Mouse (Mus musculus) liver, embryonic 14.5 days (tissue): ENCODE data around the gene Dnajb5. TPM values are rescaled to one million over a fixed set of nuclear protein-coding genes. Genes with fewer than 3 reads are reported as not detected.

Source experiments
- ATAC-seq: fragments of 200-750 bp; cut with Nextera tagmentation; 2 replicates; pipeline ENCODE4 v1.8.0; 2017; ENCODE audit warnings: moderate number of reproducible peaks, mild to moderate bottlenecking, moderate library complexity; ENCODE audit not compliant: insufficient read depth
- DNase-seq, 3 experiments: peaks; one replicate each; pipeline ENCODE4 v3.0.0-alpha.2; 2012 to 2013; ENCODE audit warnings: low read depth in 3 of 3, low spot score in 3 of 3
- H3K27ac ChIP-seq: fragments of 300-500 bp; sonication (generic); 2 replicates; pipeline ENCODE4 v1.5.1; 2014; ENCODE audit warnings: moderate library complexity, mild to moderate bottlenecking, control low read depth, inconsistent platforms
- H3K27me3 ChIP-seq: fragments of 300-500 bp; sonication (generic); 2 replicates; pipeline ENCODE4 v1.6.1; 2014; ENCODE audit warnings: mild to moderate bottlenecking, low read length, moderate library complexity; ENCODE audit not compliant: control insufficient read depth, insufficient read depth
- H3K36me3 ChIP-seq: fragments of 300-500 bp; sonication (generic); replicated peaks from 2 replicates; pipeline ENCODE4 v1.6.1; 2014; ENCODE audit warnings: low read depth; ENCODE audit not compliant: control insufficient read depth, insufficient read depth
- H3K4me1 ChIP-seq, 2 experiments: fragments of 200-500 bp in 1 of 2; fragments of 300-500 bp in 1 of 2; sonication (generic) in 1 of 2; replicated peaks; 2 replicates each; pipeline ENCODE4 v1.6.1; 2012 to 2014; ENCODE audit warnings: antibody characterized with exemption in 1 of 2, inconsistent platforms in 1 of 2, low read length in 1 of 2; ENCODE audit not compliant: control insufficient read depth in 2 of 2, insufficient read depth in 2 of 2
- H3K4me2 ChIP-seq: fragments of 300-500 bp; sonication (generic); 2 replicates; pipeline ENCODE4 v1.6.1; 2014; ENCODE audit warnings: low read depth, mild to moderate bottlenecking, control low read depth, moderate library complexity
- H3K4me3 ChIP-seq, 2 experiments: fragments of 200-500 bp in 1 of 2; fragments of 300-500 bp in 1 of 2; sonication (generic) in 1 of 2; 2 replicates each; pipeline ENCODE4 v1.5.1; 2012 to 2014; ENCODE audit warnings: low read depth in 2 of 2, low read length in 2 of 2, mild to moderate bottlenecking in 2 of 2, control low read depth in 1 of 2, inconsistent platforms in 1 of 2, moderate library complexity in 1 of 2; ENCODE audit not compliant: insufficient read depth in 1 of 2
- H3K9ac ChIP-seq: fragments of 300-500 bp; sonication (generic); replicated peaks from 2 replicates; pipeline ENCODE4 v1.6.1; 2014; ENCODE audit warnings: mild to moderate bottlenecking, control low read depth, moderate library complexity
- H3K9me3 ChIP-seq: fragments of 300-500 bp; sonication (generic); 2 replicates; pipeline ENCODE4 v1.6.1; 2016; ENCODE audit warnings: low read length, mixed read lengths; ENCODE audit not compliant: control insufficient read depth
- CTCF ChIP-seq: IDR thresholded peaks from 2 replicates; pipeline ENCODE4 v1.5.1; 2016; ENCODE audit warnings: antibody characterized with exemption, low read depth, control low read depth
- EP300 ChIP-seq: IDR thresholded peaks from 2 replicates; pipeline ENCODE4 v1.6.1; 2016; ENCODE audit warnings: antibody characterized with exemption, low read depth
- WGBS: fragments of 180-500 bp; shearing (Covaris S2); extraction: QIAGEN DNeasy Blood & Tissue Kit; methylation state at CpG from one replicate; pipeline ENCODE4 v1.1.7; 2014; ENCODE audit not compliant: insufficient replicate concordance; 5-methylcytosine and 5-hydroxymethylcytosine counted together
- polyA plus RNA-seq, 2 experiments: library from polyadenylated mRNA; depleted of rRNA in 1 of 2; stranded (reverse) in 1 of 2; unstranded in 1 of 2; fragments of >200 nt; fragmentation: Nextera tagmentation in 1 of 2; extraction: Ambion mirVana in 1 of 2; gene quantifications; 2 replicates each; pipeline versions ENCODE4 v1.2.1 to v1.2.3; 2012 to 2014

Gene Dnajb5
- 0.90 and 1.3 TPM in 2 replicates for polyA plus RNA-seq (2012; rRNA removed)
- polyA plus RNA-seq (2014; fragmentation: Nextera tagmentation; extraction: Ambion mirVana), result 0.43 and 0.54 TPM in 2 replicates

DNA sequence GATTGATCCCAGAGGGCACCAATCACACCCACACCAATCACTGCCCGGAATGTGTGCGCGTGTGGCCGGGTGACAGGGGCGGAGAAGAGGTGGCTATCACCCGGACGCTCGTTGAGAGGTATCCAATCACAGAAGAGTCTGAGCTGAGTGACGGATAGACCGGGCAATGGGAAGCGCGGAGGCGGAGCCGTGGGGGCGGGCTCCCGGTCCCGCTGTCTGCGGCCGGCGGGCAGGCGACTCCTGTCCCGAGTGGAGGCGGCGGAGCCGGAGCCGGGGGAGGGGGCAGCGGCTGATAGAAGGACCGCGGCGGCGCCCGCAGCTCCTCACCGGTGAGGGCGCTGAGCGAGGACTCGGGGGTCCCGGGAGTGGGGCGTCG, at the start of gene Dnajb5:
Dnajb5 (plus strand) TSS at position 139 of the 376 bp plus-strand sequence.
- under 1% methylated on average over 39 of the region's 39 CpGs for WGBS
- TF ChIP-seq EP300 (no peak), CTCF (no peak)
- Histone ChIP-seq H3K4me2 (peak within 1 kb of the TSS; percentile 76), H3K9ac (peak within 1 kb of the TSS; percentile 59), H3K27ac (no peak within 1 kb of the TSS), H3K27me3 (peaks cover 34% of the 10 kb centered on the region), H3K36me3 (no peaks in the 10 kb centered on the region), H3K9me3 (no peaks in the 10 kb centered on the region), H3K4me1 (peaks cover 0 to 2% of the 10 kb centered on the region in 2 experiments; a peak in 1 of 4 replicates), H3K4me3 (peak within 1 kb of the TSS; percentile 53 to 56)
- ATAC-seq, result peak; percentile 91
- peak; percentile 68 to 72 (median 69) for DNase-seq

DNA sequence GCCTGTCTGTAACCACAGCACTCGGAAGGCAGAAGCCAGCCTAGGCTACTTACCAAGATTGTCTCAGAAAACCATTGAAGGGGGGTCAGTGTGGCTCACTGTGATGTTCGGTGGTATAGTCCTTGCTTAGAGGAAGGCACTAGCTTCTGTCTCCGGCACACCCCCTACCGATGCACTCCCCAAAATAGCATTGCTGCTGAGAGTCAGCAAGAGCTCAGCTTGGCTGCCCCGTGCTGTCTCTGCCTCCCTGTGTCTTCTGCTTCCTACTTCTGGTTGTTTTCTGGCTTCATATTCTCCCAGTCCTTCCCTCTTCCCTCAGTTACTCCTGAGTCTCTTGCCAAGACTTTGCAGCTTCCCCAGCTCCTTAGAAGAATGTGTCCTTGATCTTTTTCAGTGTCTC, 48.7 kb upstream of the Dnajb5 start:
- TF ChIP-seq CTCF, result no peak
- no peak for TF ChIP-seq EP300
- no peaks in the 10 kb centered on the region for H3K9me3 ChIP-seq
- H3K36me3 ChIP-seq, result no peaks in the 10 kb centered on the region
- no peak overlapping the region for H3K4me3 ChIP-seq
- no peak for DNase-seq
- WGBS, result 50% methylated on average over 5 of the region's 5 CpGs
- no peak overlapping the region for H3K4me2 ChIP-seq
- H3K4me1 ChIP-seq, result peaks cover 3 to 7% of the 10 kb centered on the region in 2 experiments; a peak in 1 of 4 replicates
- no peak overlapping the region for H3K27ac ChIP-seq
- no peak overlapping the region for H3K9ac ChIP-seq
- no peak for ATAC-seq
- H3K27me3 ChIP-seq, result no peaks in the 10 kb centered on the region; the same call in 1 of the 2 replicates

DNA sequence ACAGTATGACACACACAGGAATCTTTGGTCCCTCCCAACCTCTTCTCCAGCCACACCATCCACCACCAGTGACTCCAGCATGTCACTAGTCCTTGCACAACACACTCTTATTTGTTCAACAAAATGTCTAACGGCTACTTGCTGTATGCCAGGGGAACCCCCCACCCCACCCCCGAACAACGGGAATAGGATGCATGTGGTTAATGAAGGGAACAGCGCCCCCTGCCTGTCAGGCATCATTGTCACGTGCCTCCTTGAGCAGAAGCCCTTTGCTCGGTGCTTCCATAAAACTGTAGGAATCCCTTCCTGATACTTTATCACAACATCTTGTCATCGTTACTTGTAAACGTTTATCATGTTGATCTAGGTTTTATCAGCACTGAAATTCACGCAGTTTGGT, 47.4 kb upstream of the Dnajb5 start:
- Histone ChIP-seq H3K9ac (no peak overlapping the region), H3K4me1 (peaks cover 3 to 7% of the 10 kb centered on the region in 2 experiments; a peak in 1 of 4 replicates), H3K4me3 (no peak overlapping the region), H3K27ac (no peak overlapping the region), H3K9me3 (no peaks in the 10 kb centered on the region), H3K36me3 (no peaks in the 10 kb centered on the region), H3K27me3 (no peaks in the 10 kb centered on the region; the same call in 1 of the 2 replicates), H3K4me2 (no peak overlapping the region)
- ATAC-seq, result peak; percentile 45; the same call in 1 of the 2 replicates
- 24% methylated on average over 9 of the region's 9 CpGs for WGBS
- DNase-seq, result peak; percentile 20 to 35 (median 35)
- TF ChIP-seq CTCF (peak; percentile 93), EP300 (no peak)

DNA sequence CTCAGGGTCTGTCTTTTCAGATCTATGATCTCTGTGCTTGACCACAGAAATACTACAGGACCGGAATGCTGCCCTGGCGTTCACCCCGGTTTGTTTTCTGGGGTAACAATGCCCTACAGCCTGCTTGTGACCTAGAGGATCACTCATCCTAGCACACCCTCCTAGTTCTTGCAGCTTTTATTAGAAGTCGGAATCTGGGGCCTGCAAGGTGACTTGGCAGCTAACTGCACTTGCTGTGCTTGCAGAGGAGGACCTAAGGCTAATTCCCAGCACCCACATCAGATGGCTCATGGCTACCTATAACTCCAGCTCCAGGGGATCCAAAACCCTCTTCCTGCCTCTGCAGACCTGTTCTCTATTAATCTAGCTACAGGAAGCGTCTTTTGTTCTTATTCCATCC, 46.9 kb upstream of the Dnajb5 start:
- DNase-seq, result no peak
- WGBS, result 74% methylated on average over 5 of the region's 5 CpGs

DNA sequence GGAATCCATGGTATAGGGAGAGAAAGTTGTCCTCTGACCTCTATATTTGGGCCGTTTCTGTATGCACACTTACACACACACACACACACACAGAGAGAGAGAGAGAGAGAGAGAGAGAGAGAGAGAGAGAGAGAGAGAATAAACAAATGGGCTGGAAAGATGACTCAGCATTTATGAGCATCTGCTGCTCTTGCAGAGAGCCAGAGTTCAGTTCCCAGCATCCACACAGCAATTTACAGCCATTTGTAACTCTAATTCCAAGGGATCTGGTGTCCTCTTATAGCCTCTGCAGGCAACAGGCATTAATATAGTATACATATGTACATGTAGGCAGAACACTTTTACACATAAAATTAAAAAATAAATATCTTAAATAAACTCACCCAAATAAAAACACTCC, 45.7 kb upstream of the Dnajb5 start:
- DNase-seq (peak in 2 of 3 experiments; percentile 17 to 22), ATAC-seq (0 out of 2 replicates have a peak, but pooled peaks have one; percentile 23)
- WGBS, result 36% methylated on average over 1 of the region's 1 CpGs
- Histone ChIP-seq H3K36me3 (no peaks in the 10 kb centered on the region), H3K9ac (no peak overlapping the region; the same call in 1 of the 2 replicates), H3K27ac (no peak overlapping the region), H3K4me2 (no peak overlapping the region), H3K27me3 (no peaks in the 10 kb centered on the region; the same call in 1 of the 2 replicates), H3K4me1 (peaks cover 3 to 7% of the 10 kb centered on the region in 2 experiments; a peak in 1 of 4 replicates), H3K9me3 (no peaks in the 10 kb centered on the region), H3K4me3 (no peak overlapping the region)
- TF ChIP-seq EP300 (no peak), CTCF (no peak)

More for the DNA sequence above, 46.9 kb upstream of the Dnajb5 start:
- Histone ChIP-seq H3K4me2 (no peak overlapping the region), H3K4me3 (no peak overlapping the region), H3K9me3 (no peaks in the 10 kb centered on the region), H3K4me1 (peaks cover 3 to 7% of the 10 kb centered on the region in 2 experiments; a peak in 1 of 4 replicates), H3K27me3 (no peaks in the 10 kb centered on the region; the same call in 1 of the 2 replicates), H3K27ac (no peak overlapping the region), H3K36me3 (no peaks in the 10 kb centered on the region), H3K9ac (no peak overlapping the region)
- no peak for ATAC-seq
- no peak for TF ChIP-seq CTCF
- TF ChIP-seq EP300, result no peak
